Mouse (Mus musculus) limb, embryonic 14.5 days (tissue): ENCODE results near the gene Nup62. TPM values are rescaled to one million over a fixed set of nuclear protein-coding genes. Genes with fewer than 3 reads are reported as not detected.
A peak's percentile ranks its signal among the peaks of the same experiment; 100 is the strongest.

Experiments used
- ATAC-seq: fragments of 200-750 bp; cut with Nextera tagmentation; 2 replicates; pipeline ENCODE4 v1.8.0; 2017; ENCODE audit warnings: low read depth, moderate number of reproducible peaks, moderate TSS enrichment; ENCODE audit not compliant: low FRiP score
- DNase-seq: peaks from one replicate; pipeline ENCODE4 v3.0.0-alpha.2; 2015; ENCODE audit warnings: low spot score
- H3K27ac ChIP-seq: fragments of 300-500 bp; sonication (generic); replicated peaks from 2 replicates; pipeline ENCODE4 v1.5.1; 2014; ENCODE audit warnings: low read depth, mild to moderate bottlenecking, low read length, moderate library complexity, mixed read lengths
- H3K27me3 ChIP-seq: fragments of 300-500 bp; sonication (generic); 2 replicates; pipeline ENCODE4 v1.6.1; 2014; ENCODE audit warnings: low read length, mixed read lengths; ENCODE audit not compliant: control insufficient read depth, insufficient read depth
- H3K36me3 ChIP-seq: fragments of 300-500 bp; sonication (generic); 2 replicates; pipeline ENCODE4 v1.6.1; 2014; ENCODE audit warnings: mild to moderate bottlenecking, low read length, moderate library complexity, mixed read lengths; ENCODE audit not compliant: control insufficient read depth, insufficient read depth
- H3K4me1 ChIP-seq: fragments of 300-500 bp; sonication (generic); 2 replicates; pipeline ENCODE4 v1.6.1; 2014; ENCODE audit warnings: antibody characterized with exemption, low read length, mixed read lengths; ENCODE audit not compliant: control insufficient read depth, insufficient read depth
- H3K4me2 ChIP-seq: fragments of 300-500 bp; sonication (generic); replicated peaks from 2 replicates; pipeline ENCODE4 v1.6.1; 2014; ENCODE audit warnings: low read depth, mild to moderate bottlenecking, low read length, moderate library complexity; ENCODE audit not compliant: severe bottlenecking
- H3K4me3 ChIP-seq: fragments of 300-500 bp; sonication (generic); replicated peaks from 2 replicates; pipeline ENCODE4 v1.5.1; 2014; ENCODE audit warnings: low read length
- H3K9ac ChIP-seq: fragments of 300-500 bp; sonication (generic); 2 replicates; pipeline ENCODE4 v1.6.1; 2014; ENCODE audit warnings: mild to moderate bottlenecking, low read depth, low read length, moderate library complexity; ENCODE audit not compliant: severe bottlenecking
- H3K9me3 ChIP-seq: fragments of 300-500 bp; sonication (generic); 2 replicates; pipeline ENCODE4 v1.6.1; 2016; ENCODE audit warnings: low read length; ENCODE audit not compliant: control insufficient read depth
- POLR2A ChIP-seq: fragments of 200-500 bp; IDR thresholded peaks from 2 replicates; pipeline ENCODE4 v1.8.0; 2012; ENCODE audit warnings: inconsistent platforms, mild to moderate bottlenecking, moderate library complexity, borderline replicate concordance; ENCODE audit not compliant: insufficient read depth, insufficient read length; ENCODE audit errors: extremely low read depth
- WGBS: fragments of 180-500 bp; shearing (Covaris S2); extraction: QIAGEN DNeasy Blood & Tissue Kit; methylation state at CpG from one replicate; pipeline ENCODE4 v1.1.7; 2014; 5-methylcytosine and 5-hydroxymethylcytosine counted together
- polyA plus RNA-seq, 2 experiments: library from polyadenylated mRNA; depleted of rRNA in 1 of 2; stranded (reverse) in 1 of 2; unstranded in 1 of 2; fragments of >200 nt; fragmentation: Nextera tagmentation in 1 of 2; extraction: Ambion mirVana in 1 of 2; gene quantifications; 2 replicates each; pipeline versions ENCODE4 v1.2.1 to v1.2.3; 2012 to 2014

Gene Nup62
- 92.5 and 133 TPM in 2 replicates for polyA plus RNA-seq (2012; rRNA removed)
- polyA plus RNA-seq (2014; fragmentation: Nextera tagmentation; extraction: Ambion mirVana), result 53.0 and 53.9 TPM in 2 replicates

DNA sequence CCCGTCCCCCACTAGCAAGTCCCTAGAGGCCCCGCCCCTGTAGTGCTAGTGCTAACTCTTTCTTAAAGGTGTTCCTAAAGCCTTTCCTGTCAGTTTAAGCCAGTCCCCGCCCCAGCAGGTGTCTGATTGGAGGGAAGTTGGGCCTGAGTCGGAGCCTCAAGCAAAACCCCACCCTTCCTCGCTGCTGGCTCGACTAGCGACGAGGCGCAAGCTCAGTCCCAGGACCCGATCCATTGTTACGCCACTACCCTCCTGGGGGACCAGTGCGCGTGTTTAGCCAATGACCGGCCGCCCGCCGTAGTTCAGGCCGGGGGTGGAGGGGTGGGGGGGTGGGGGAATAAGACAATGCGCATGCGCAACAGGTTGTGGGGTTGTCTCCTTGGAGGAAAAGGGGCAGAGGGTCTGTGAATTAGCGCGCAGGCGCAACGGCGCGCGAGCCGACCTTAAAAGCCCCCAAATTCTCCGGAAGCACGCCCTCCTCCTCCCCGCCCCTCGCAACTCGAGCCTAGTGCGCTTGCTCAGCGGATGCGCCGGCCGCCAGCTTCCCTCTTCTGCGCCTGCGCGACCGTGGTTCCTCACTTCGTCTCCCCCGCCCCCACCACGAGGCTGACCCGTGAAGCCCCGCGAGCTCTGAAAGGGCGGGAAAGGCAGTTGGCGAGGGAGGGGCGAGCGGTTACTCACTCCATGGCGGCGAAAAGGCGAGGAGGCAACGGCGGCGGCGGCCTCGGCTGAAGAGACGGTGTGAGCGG, at the start of gene Nup62, which contains the start of gene Il4i1:
TSS of gene Nup62 (plus strand) at position 368 of the 749 bp plus-strand sequence.
TSS of gene Il4i1 (plus strand) at position 667 of the 749 bp plus-strand sequence.
- Histone ChIP-seq H3K9me3 (no peaks in the 10 kb centered on the region), H3K36me3 (peaks cover 21% of the 10 kb centered on the region; the same call in 1 of the 2 replicates), H3K4me2 (peak within 1 kb of the TSS; percentile 74), H3K4me1 (peaks cover 29% of the 10 kb centered on the region), H3K9ac (peak within 1 kb of the TSS; percentile 98), H3K4me3 (peak within 1 kb of the TSS; percentile 87), H3K27ac (peak within 1 kb of the TSS; percentile 95), H3K27me3 (no peaks in the 10 kb centered on the region)
- peak; percentile 60; the same call in 1 of the 2 replicates for TF ChIP-seq POLR2A
- peak; percentile 94 for ATAC-seq
- 0% methylated on average over 52 of the region's 62 CpGs for WGBS
- DNase-seq, result peak; percentile 99

DNA sequence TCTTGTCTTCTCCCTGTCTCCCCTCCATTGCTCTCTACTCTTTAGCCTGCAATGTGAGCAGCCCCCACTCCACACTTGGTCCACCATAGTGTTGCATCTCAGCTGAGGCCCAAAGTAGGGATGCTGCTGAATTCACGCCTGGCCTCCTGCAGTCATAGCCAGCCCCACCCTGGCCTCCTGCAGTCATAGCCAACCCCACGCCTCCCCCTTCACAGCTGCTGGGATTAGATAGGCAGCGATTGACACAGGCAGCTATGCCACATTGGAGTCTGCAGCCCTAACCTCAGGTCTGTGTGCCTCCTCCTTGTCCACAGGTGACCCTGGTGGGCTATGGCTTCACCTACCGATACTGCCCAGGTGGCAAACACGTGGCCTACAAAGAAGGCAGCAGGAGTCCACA, 47.8 kb upstream of the Nup62 start:
- no peak for DNase-seq
- WGBS, result 90% methylated on average over 5 of the region's 5 CpGs

DNA sequence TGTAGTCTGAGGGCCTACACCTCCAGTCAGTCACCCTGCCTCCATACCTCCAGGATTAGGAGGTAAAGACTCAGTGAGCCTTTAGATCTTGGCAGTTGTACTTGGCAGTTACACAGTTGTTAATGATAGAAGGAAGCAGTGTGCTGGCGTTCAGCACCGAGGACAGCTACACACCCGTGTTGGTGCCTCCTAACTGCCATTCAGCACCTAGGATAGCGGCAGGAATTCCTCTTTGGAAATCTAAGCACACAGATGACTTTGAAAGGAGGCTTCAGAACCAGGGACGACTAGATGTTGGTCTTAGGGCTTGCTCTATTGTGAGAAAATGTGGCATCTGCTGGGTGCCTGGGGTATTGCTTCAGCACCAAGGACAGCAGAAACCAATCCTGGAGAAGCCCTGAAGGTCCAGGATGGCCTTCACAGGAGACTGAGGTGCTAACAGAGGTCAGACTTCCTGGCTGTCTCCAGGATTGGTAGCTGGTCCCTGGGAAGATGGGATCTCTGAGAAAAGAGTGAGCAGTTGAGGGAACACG, 45.8 kb upstream of the Nup62 start:
- no peaks in the 10 kb centered on the region for H3K27me3 ChIP-seq
- DNase-seq, result peak; percentile 94
- no peaks in the 10 kb centered on the region for H3K9me3 ChIP-seq
- no peaks in the 10 kb centered on the region for H3K4me1 ChIP-seq
- H3K4me2 ChIP-seq, result no peak overlapping the region
- TF ChIP-seq POLR2A, result no peak
- 13% methylated on average over 6 of the region's 6 CpGs for WGBS
- ATAC-seq, result no peak
- no peak overlapping the region for H3K4me3 ChIP-seq
- peaks cover 78% of the 10 kb centered on the region for H3K36me3 ChIP-seq
- H3K9ac ChIP-seq, result no peak overlapping the region
- H3K27ac ChIP-seq, result no peak overlapping the region

More for the DNA sequence above, 47.8 kb upstream of the Nup62 start:
- no peak overlapping the region for H3K27ac ChIP-seq
- no peaks in the 10 kb centered on the region for H3K4me1 ChIP-seq
- no peaks in the 10 kb centered on the region for H3K9me3 ChIP-seq
- no peak overlapping the region for H3K4me3 ChIP-seq
- H3K27me3 ChIP-seq, result no peaks in the 10 kb centered on the region
- no peak overlapping the region for H3K4me2 ChIP-seq
- no peak for TF ChIP-seq POLR2A
- peaks cover 85% of the 10 kb centered on the region for H3K36me3 ChIP-seq
- no peak for ATAC-seq
- H3K9ac ChIP-seq, result no peak overlapping the region

DNA sequence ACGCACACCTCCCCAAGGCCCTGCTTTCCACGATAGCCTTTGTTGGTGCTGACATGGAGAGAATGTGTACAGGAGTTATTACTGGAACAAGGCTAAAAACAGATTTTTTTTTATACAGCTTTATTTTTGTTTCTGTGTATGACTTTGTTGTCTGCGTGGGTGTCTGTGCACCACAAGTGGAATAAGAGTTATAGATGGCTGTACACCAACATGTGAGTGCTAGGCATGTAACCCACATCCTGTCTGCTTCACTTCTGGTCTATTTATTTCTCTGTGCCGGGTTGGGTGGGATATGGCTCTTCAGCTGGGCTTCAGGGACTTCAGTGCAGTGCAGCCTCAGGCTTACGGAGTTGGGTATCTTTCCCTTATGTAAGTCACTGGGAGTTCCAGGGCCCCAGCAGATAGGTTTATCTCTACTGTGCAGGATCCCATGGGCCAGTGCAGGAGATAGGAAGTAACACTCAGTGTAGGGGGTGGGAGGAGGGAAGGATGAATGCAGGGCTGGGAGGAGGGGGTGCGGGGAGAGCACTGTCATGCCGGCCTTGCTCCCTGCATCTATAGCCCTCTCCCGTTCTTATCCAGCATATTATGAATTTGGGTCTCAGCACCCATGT, 43.2 kb upstream of the Nup62 start:
- DNase-seq (no peak), ATAC-seq (no peak)
- Histone ChIP-seq H3K9ac (no peak overlapping the region), H3K4me1 (no peaks in the 10 kb centered on the region), H3K36me3 (peaks cover 67% of the 10 kb centered on the region), H3K9me3 (no peaks in the 10 kb centered on the region), H3K4me2 (no peak overlapping the region), H3K27me3 (no peaks in the 10 kb centered on the region), H3K4me3 (no peak overlapping the region), H3K27ac (no peak overlapping the region)
- 89% methylated on average over 8 of the region's 8 CpGs for WGBS
- TF ChIP-seq POLR2A, result no peak

DNA sequence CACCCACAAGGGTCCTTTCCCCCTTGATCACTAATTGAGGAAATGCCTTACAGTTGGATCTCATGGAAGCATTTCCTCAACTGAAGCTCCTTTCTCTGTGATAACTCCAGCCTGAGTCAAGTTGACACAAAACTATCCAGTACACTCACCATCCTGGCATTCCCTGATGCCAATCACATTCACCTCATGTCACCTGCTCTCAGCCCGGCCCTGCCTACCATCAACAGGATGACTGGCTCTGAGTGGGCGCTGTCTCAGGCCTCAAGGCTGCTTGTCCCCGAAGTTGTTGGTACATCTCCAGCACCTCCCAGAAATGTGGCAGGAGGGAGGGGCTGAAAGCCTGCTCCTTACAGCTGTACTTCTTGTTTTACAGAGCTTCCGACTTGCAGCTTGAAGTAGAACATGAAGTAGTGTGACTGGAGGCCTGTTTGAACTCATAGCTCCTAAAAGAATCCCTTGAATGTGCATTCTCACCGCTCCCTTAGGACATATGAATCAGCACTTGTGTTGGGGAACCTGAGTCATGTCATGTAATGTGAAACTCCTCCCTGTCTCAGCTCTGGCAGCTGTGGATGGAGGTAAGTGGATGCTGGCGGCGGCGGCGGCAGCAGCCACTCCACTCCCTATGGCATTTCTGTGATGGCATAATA, 38.9 kb upstream of the Nup62 start:
- peaks cover 34% of the 10 kb centered on the region; the same call in 1 of the 2 replicates for H3K36me3 ChIP-seq
- ATAC-seq (no peak), DNase-seq (no peak)
- H3K4me1 ChIP-seq, result no peaks in the 10 kb centered on the region
- H3K4me2 ChIP-seq, result no peak overlapping the region
- H3K27ac ChIP-seq, result no peak overlapping the region
- H3K27me3 ChIP-seq, result no peaks in the 10 kb centered on the region
- no peaks in the 10 kb centered on the region for H3K9me3 ChIP-seq
- H3K4me3 ChIP-seq, result no peak overlapping the region
- WGBS, result 77% methylated on average over 9 of the region's 9 CpGs
- no peak overlapping the region for H3K9ac ChIP-seq
- TF ChIP-seq POLR2A, result no peak
